In genomic region chr7:143480498-143480897, GRCm38 (mm10) we compare ENCODE assay signal across 8 mouse cellular contexts. TPM values are rescaled to one million over a fixed set of nuclear protein-coding genes. Genes with fewer than 3 reads are reported as not detected.
A peak's percentile ranks its signal among the peaks of the same experiment; 100 is the strongest.
DNase-seq lines count a peak whose midpoint lies in the region; ATAC-seq and TF ChIP-seq lines count a peak whose summit lies in the region.

No protein-coding gene starts in this region.

- H3K27me3 ChIP-seq in kidney, embryonic 14.5 days (ENCODE audit: control insufficient read depth, insufficient read depth, low read length) = peaks cover 2% of the 10 kb centered on the region; the same call in 1 of the 2 replicates
- peaks cover 81% of the 10 kb centered on the region for H3K27me3 ChIP-seq in CH12.LX (replicated peaks)
- peaks cover 28% of the 10 kb centered on the region for H3K27me3 ChIP-seq in liver, embryonic 13.5 days

- in situ Hi-C loops in CH12.LX (cut with MboI; ENCODE audit: low pct_ligation_motif_present, low pct_unique_long_range_greater_than_20kb, low sequenced_read_pairs) = no loop called here

- 34% methylated on average over 13 of the region's 13 CpGs for WGBS in kidney, embryonic 14.5 days
- 23% methylated on average over 13 of the region's 13 CpGs for WGBS in liver, embryonic 13.5 days (ENCODE audit: insufficient replicate concordance)

- TF ChIP-seq RAD21 in CH12.LX (IDR thresholded peaks at IDR 0.05; ENCODE audit: low read depth, low read length) = peak; percentile 43

- no peak for ATAC-seq in kidney, embryonic 14.5 days (ENCODE audit: low FRiP score, low TSS enrichment)
- no peak for ATAC-seq in liver, embryonic 13.5 days (ENCODE audit: low read depth)

- TF ChIP-seq POLR2A in CH12.LX (IDR thresholded peaks at IDR 0.05; ENCODE audit: low read depth, low read length) = no peak

- no peaks in the 10 kb centered on the region for H3K79me2 ChIP-seq in CH12.LX (replicated peaks; ENCODE audit: control insufficient read depth, extremely low read depth, insufficient read depth, poor library complexity, severe bottlenecking)

- DNase-seq in kidney, adult 9 months = peak; percentile 69
- peak; percentile 47 for DNase-seq in CH12.LX (ENCODE audit: extremely low read depth)
- peak; percentile 68 for DNase-seq in adrenal gland, adult 2 months
- DNase-seq in gastrocnemius, postnatal 14 days = peak; percentile 71
- peak; percentile 34 for DNase-seq in liver, embryonic 13.5 days
- peak; percentile 33 to 60 for DNase-seq in spleen, postnatal 14 days (ENCODE audit: low spot score in 2 of 2)
- DNase-seq in right cerebral cortex, adult 18-20 months = no peak

- no peak overlapping the region for H3K4me3 ChIP-seq in kidney, embryonic 14.5 days (ENCODE audit: low read length)
- H3K4me3 ChIP-seq in CH12.LX (replicated peaks in 1 of 3; ENCODE audit: low read depth in 2 of 3, low read length in 2 of 3, poor library complexity in 1 of 3) = no peak overlapping the region
- H3K4me3 ChIP-seq in liver, embryonic 13.5 days (replicated peaks) = no peak overlapping the region

- H3K27ac ChIP-seq in kidney, embryonic 14.5 days (ENCODE audit: low read depth, low read length) = no peak overlapping the region
- no peak overlapping the region for H3K27ac ChIP-seq in CH12.LX (ENCODE audit: insufficient read depth, low read depth)
- H3K27ac ChIP-seq in liver, embryonic 13.5 days = no peak overlapping the region

- peak; percentile 30 to 77; a peak in 3 of 4 replicates for TF ChIP-seq CTCF in CH12.LX (conservative IDR thresholded peaks at IDR 0.05 in 1 of 2, IDR thresholded peaks at IDR 0.05 in 1 of 2; ENCODE audit: low read depth in 2 of 2, low read length in 2 of 2)

- no peak overlapping the region for H3K4me2 ChIP-seq in kidney, embryonic 14.5 days (replicated peaks; ENCODE audit: low read depth, low read length)
- no peak overlapping the region for H3K4me2 ChIP-seq in CH12.LX (ENCODE audit: insufficient read depth, low read depth, poor library complexity, severe bottlenecking)
- no peak overlapping the region for H3K4me2 ChIP-seq in liver, embryonic 13.5 days

- dilution Hi-C loops in CH12.LX (cut with MboI; ENCODE audit: extremely low pct_ligation_motif_present, extremely low pct_unique_long_range_greater_than_20kb, low sequenced_read_pairs) = no loop called here

- no peak overlapping the region for H3K9ac ChIP-seq in kidney, embryonic 14.5 days (ENCODE audit: low read depth, low read length)
- no peak overlapping the region for H3K9ac ChIP-seq in CH12.LX (ENCODE audit: insufficient read depth, low read depth)
- H3K9ac ChIP-seq in liver, embryonic 13.5 days = no peak overlapping the region

- no peaks in the 10 kb centered on the region for H3K4me1 ChIP-seq in kidney, embryonic 14.5 days (ENCODE audit: control insufficient read depth, insufficient read depth, low read length)
- H3K4me1 ChIP-seq in CH12.LX (ENCODE audit: control insufficient read depth in 1 of 2, insufficient read depth in 2 of 2) = peaks cover 0 to 3% of the 10 kb centered on the region in 2 experiments; a peak in 2 of 4 replicates
- H3K4me1 ChIP-seq in liver, embryonic 13.5 days (replicated peaks) = peaks cover 9% of the 10 kb centered on the region

- no peak for TF ChIP-seq EP300 in CH12.LX (IDR thresholded peaks at IDR 0.05; ENCODE audit: low read length)

- H3K36me3 ChIP-seq in kidney, embryonic 14.5 days (ENCODE audit: control insufficient read depth, insufficient read depth, low read length) = no peaks in the 10 kb centered on the region
- no peaks in the 10 kb centered on the region for H3K36me3 ChIP-seq in CH12.LX (replicated peaks in 1 of 2; ENCODE audit: control insufficient read depth in 1 of 2, insufficient read depth in 1 of 2, low read length in 1 of 2)
- no peaks in the 10 kb centered on the region for H3K36me3 ChIP-seq in liver, embryonic 13.5 days

- intact Hi-C loops in gastrocnemius, postnatal 14 days (cut with DNase I; ENCODE audit: low total_unique reads) = loop anchor here (10.0 kb wide), 1 partner anchor 274 kb away; the partner anchor contains the start of gene Osbpl5

- H3K9me3 ChIP-seq in kidney, embryonic 14.5 days (ENCODE audit: control insufficient read depth, low read length) = no peaks in the 10 kb centered on the region
- no peaks in the 10 kb centered on the region for H3K9me3 ChIP-seq in CH12.LX (replicated peaks; ENCODE audit: low read length)
- H3K9me3 ChIP-seq in liver, embryonic 13.5 days (replicated peaks) = no peaks in the 10 kb centered on the region

TF ChIP-seq in CH12.LX, 34 proteins besides CTCF, POLR2A, EP300 and RAD21:
- TF ChIP-seq SMC3 (IDR thresholded peaks at IDR 0.05; ENCODE audit: low read depth, low read length) (peak; percentile 70), PAX5 (IDR thresholded peaks at IDR 0.05; ENCODE audit: low read length) (no peak), IRF4 (IDR thresholded peaks at IDR 0.05; ENCODE audit: low read depth, low read length) (no peak)

RNA-seq across cellular contexts. Expression of gene Slc22a18, which starts 7.0 kb away (rescaled TPM):
- polyA plus RNA-seq in kidney, embryonic 14.5 days (2014; fragmentation: Nextera tagmentation; extraction: Ambion mirVana) = 4.4 and 4.7 TPM in 2 replicates
- total RNA-seq in CH12.LX (2012; rRNA removed) = 0.21 and 0.76 TPM in 2 replicates
- 0.48 and 0.72 TPM in 2 replicates for total RNA-seq in CH12.LX (2014; rRNA removed)
- polyA plus RNA-seq in CH12.LX (2012; ENCODE audit: insufficient read length, low read depth) = 1.7 and 2.0 TPM in 2 replicates
- total RNA-seq in adrenal gland, adult 2 months (2021) = 1 to 10 TPM; 1.5 to 4.1 TPM
- 13.3 and 17.5 TPM in 2 replicates for polyA plus RNA-seq in adrenal gland, adult 2 months (2012; rRNA removed)
- total RNA-seq in gastrocnemius, postnatal 14 days (2021) = under 1 TPM; 0.31 to 0.35 TPM
- 6.2 and 6.7 TPM in 2 replicates for polyA plus RNA-seq in liver, embryonic 13.5 days (2015; fragmentation: Nextera tagmentation; extraction: Ambion mirVana)

RNA-seq across cellular contexts. Expression of gene Cdkn1c, which starts 19.6 kb away (rescaled TPM):
- 1,196 and 1,506 TPM in 2 replicates for polyA plus RNA-seq in kidney, embryonic 14.5 days (2014; fragmentation: Nextera tagmentation; extraction: Ambion mirVana)
- not detected in 2 replicates for total RNA-seq in CH12.LX (2012; rRNA removed)
- not detected in 2 replicates for total RNA-seq in CH12.LX (2014; rRNA removed)
- polyA plus RNA-seq in CH12.LX (2012; ENCODE audit: insufficient read length, low read depth) = not detected in 2 replicates
- 100 to 1,000 TPM; 239 to 672 TPM for total RNA-seq in adrenal gland, adult 2 months (2021)
- 469 and 597 TPM in 2 replicates for polyA plus RNA-seq in adrenal gland, adult 2 months (2012; rRNA removed)
- 100 to 1,000 TPM; 565 to 617 TPM for total RNA-seq in gastrocnemius, postnatal 14 days (2021)
- 178 and 199 TPM in 2 replicates for polyA plus RNA-seq in liver, embryonic 13.5 days (2015; fragmentation: Nextera tagmentation; extraction: Ambion mirVana)

RNA-seq across cellular contexts. Expression of gene Phlda2, which starts 22.5 kb away (rescaled TPM):
- 7.3 and 10.6 TPM in 2 replicates for polyA plus RNA-seq in kidney, embryonic 14.5 days (2014; fragmentation: Nextera tagmentation; extraction: Ambion mirVana)
- not detected in 2 replicates for total RNA-seq in CH12.LX (2012; rRNA removed)
- not detected in 2 replicates for total RNA-seq in CH12.LX (2014; rRNA removed)
- not detected in 2 replicates for polyA plus RNA-seq in CH12.LX (2012; ENCODE audit: insufficient read length, low read depth)
- total RNA-seq in adrenal gland, adult 2 months (2021) = under 1 TPM; 0.40 to 0.55 TPM
- 3.5 and 4.2 TPM in 2 replicates for polyA plus RNA-seq in adrenal gland, adult 2 months (2012; rRNA removed)
- not detected for total RNA-seq in gastrocnemius, postnatal 14 days (2021)
- 23.6 and 25.4 TPM in 2 replicates for polyA plus RNA-seq in liver, embryonic 13.5 days (2015; fragmentation: Nextera tagmentation; extraction: Ambion mirVana)

Comparison
In these comparisons a context has a peak if more than half of its experiments do, and no peak if none do; other contexts are left out.
1. RNA of gene Cdkn1c, which starts 19.6 kb away (polyA plus RNA-seq): 1,196 to 1,506 TPM in kidney, embryonic 14.5 days, 469 to 597 TPM in adrenal gland, adult 2 months and 178 to 199 TPM in liver, embryonic 13.5 days; not detected in CH12.LX; every median in the first group is over 100 times any median in the second.